ENCODE assay signal across 14 mouse cellular contexts in the genomic region with DNA sequence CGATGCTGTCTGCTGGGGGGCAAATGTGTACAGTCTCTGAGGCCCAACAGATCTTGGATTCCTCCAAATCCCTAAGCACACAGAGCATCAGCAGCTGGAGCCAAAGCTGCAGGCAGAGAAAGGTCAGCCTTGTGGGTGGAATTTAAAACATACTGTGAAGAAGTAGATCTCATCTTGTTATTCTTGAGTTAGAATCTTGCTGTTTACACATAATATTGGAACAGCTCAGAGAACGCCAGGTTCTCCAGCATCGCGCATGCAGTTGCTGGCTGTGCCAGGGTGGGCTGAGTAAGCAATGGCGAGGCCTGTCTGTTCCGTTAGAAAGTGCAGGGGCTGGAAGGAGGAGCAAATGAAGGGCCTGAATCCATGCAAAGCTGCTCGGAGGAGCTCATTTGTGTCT. TPM values are rescaled to one million over a fixed set of nuclear protein-coding genes. Genes with fewer than 3 reads are reported as not detected.
DNase-seq lines count a peak whose midpoint lies in the region; ATAC-seq lines count a peak whose summit lies in the region.
"Had no signal": no experiment of that assay in that cellular context is flagged by ENCODE, and none has a peak within 500 bp of the region (broad histone marks: within the 10 kb centered on the region; RNA-seq: fewer than 3 reads in every experiment).

No protein-coding gene starts in this region.

- H3K27me3 ChIP-seq in limb, embryonic 15.5 days: no peaks in the 10 kb centered on the region
- no peaks in the 10 kb centered on the region for H3K27me3 ChIP-seq in limb, embryonic 10.5 days (ENCODE audit: low read depth, poor library complexity, severe bottlenecking)
- H3K27me3 ChIP-seq: heart, embryonic 13.5 days; neural tube, embryonic 12.5 days had no signal

- no peak for ATAC-seq in limb, embryonic 15.5 days (ENCODE audit: insufficient number of reproducible peaks, low FRiP score, low TSS enrichment, low read depth)
- ATAC-seq: liver, postnatal 0 days; Patski had no signal

- peak; percentile 43 for DNase-seq in gastrocnemius, adult 18-20 months (ENCODE audit: low spot score)
- no peak for DNase-seq in gastrocnemius, postnatal 14 days
- no peak for DNase-seq in limb, embryonic 10.5 days (ENCODE audit: low spot score)
- DNase-seq in heart, postnatal 25 days (ENCODE audit: low spot score): peak; percentile 45
- DNase-seq in skeletal muscle tissue, adult 2 months (ENCODE audit: low read depth, low spot score): peak; percentile 54
- no peak for DNase-seq in cerebellum, postnatal 25 days
- no peak for DNase-seq in cerebellum, postnatal 10 days
- DNase-seq: kidney, postnatal 36 days; liver, postnatal 0 days; spleen, adult 18-20 months had no signal

- no peak overlapping the region for H3K4me2 ChIP-seq in limb, embryonic 15.5 days
- H3K4me2 ChIP-seq: heart, embryonic 13.5 days; neural tube, embryonic 12.5 days had no signal

- H3K9ac ChIP-seq in limb, embryonic 15.5 days: no peak overlapping the region
- H3K9ac ChIP-seq: heart, embryonic 13.5 days; liver, postnatal 0 days; neural tube, embryonic 12.5 days had no signal

- no peaks in the 10 kb centered on the region for H3K36me3 ChIP-seq in limb, embryonic 15.5 days
- no peaks in the 10 kb centered on the region for H3K36me3 ChIP-seq in limb, embryonic 10.5 days
- H3K36me3 ChIP-seq: heart, embryonic 13.5 days; neural tube, embryonic 12.5 days had no signal

- H3K9me3 ChIP-seq in limb, embryonic 15.5 days: no peaks in the 10 kb centered on the region
- H3K9me3 ChIP-seq in limb, embryonic 10.5 days (replicated peaks): no peaks in the 10 kb centered on the region
- H3K9me3 ChIP-seq: heart, embryonic 13.5 days; neural tube, embryonic 12.5 days had no signal

- H3K4me1 ChIP-seq in limb, embryonic 15.5 days: peaks cover 15% of the 10 kb centered on the region
- H3K4me1 ChIP-seq in limb, embryonic 10.5 days: no peaks in the 10 kb centered on the region
- H3K4me1 ChIP-seq: neural tube, embryonic 12.5 days had no signal

- H3K27ac ChIP-seq in limb, embryonic 15.5 days: 0 out of 2 replicates have a peak overlapping the region, but pooled peaks have one; percentile 7
- H3K27ac ChIP-seq in limb, embryonic 10.5 days: no peak overlapping the region
- H3K27ac ChIP-seq: heart, embryonic 13.5 days; neural tube, embryonic 12.5 days had no signal

- 77% methylated on average over 7 of the region's 7 CpGs for WGBS in limb, embryonic 15.5 days
- WGBS in limb, embryonic 10.5 days: 86% methylated on average over 7 of the region's 7 CpGs

- intact Hi-C loops in gastrocnemius, postnatal 14 days (cut with DNase I; ENCODE audit: low total_unique reads): loop anchor here (5.0 kb wide), 1 partner anchor 41 kb away; a partner anchor contains a TSS
- intact Hi-C loops in heart, postnatal 25 days (cut with DNase I): loop anchor here (5.0 kb wide), 1 partner anchor 41 kb away; a partner anchor contains a TSS

- H3K4me3 ChIP-seq in limb, embryonic 15.5 days: no peak overlapping the region
- no peak overlapping the region for H3K4me3 ChIP-seq in limb, embryonic 10.5 days
- H3K4me3 ChIP-seq: heart, embryonic 13.5 days; neural tube, embryonic 12.5 days had no signal

RNA-seq across cellular contexts. Expression of a gene that starts 11.7 kb away (rescaled TPM):
- total RNA-seq in gastrocnemius, adult 18-20 months (2021): 1 to 10 TPM; 1.7 to 2.2 TPM
- total RNA-seq in gastrocnemius, postnatal 14 days (2021): 1 to 10 TPM; 5.7 to 6.9 TPM
- polyA plus RNA-seq in limb, embryonic 15.5 days (2015; fragmentation: Nextera tagmentation; extraction: Ambion mirVana): 41.0 and 41.7 TPM in 2 replicates
- polyA plus RNA-seq in limb, embryonic 10.5 days (2016; fragmentation: Nextera tagmentation; extraction: Ambion mirVana): 4.6 and 5.2 TPM in 2 replicates
- 1 to 10 TPM in 1 of 2 experiments, under 1 TPM in 1; 0.56 to 1.1 TPM for total RNA-seq in heart, postnatal 25 days (2021)

RNA-seq across cellular contexts. Expression of a gene that starts 29.2 kb away (rescaled TPM):
- under 1 TPM in 1 of 2 experiments, not detected in 1; 0.14 TPM for total RNA-seq in gastrocnemius, adult 18-20 months (2021)
- under 1 TPM; 0.31 to 0.73 TPM for total RNA-seq in gastrocnemius, postnatal 14 days (2021)
- 0.84 and 1.2 TPM in 2 replicates for polyA plus RNA-seq in limb, embryonic 15.5 days (2015; fragmentation: Nextera tagmentation; extraction: Ambion mirVana)
- polyA plus RNA-seq in limb, embryonic 10.5 days (2016; fragmentation: Nextera tagmentation; extraction: Ambion mirVana): 1.2 TPM in 2 replicates
- under 1 TPM; 0.36 to 0.39 TPM for total RNA-seq in heart, postnatal 25 days (2021)

RNA-seq across cellular contexts. Expression of a gene that starts 39.7 kb away (rescaled TPM):
- total RNA-seq in gastrocnemius, adult 18-20 months (2021): 10 to 100 TPM in 1 of 2 experiments, 1 to 10 TPM in 1; 8.9 to 14.4 TPM
- 10 to 100 TPM; 11.8 to 20.9 TPM for total RNA-seq in gastrocnemius, postnatal 14 days (2021)
- polyA plus RNA-seq in limb, embryonic 15.5 days (2015; fragmentation: Nextera tagmentation; extraction: Ambion mirVana): 6.9 and 9.0 TPM in 2 replicates
- polyA plus RNA-seq in limb, embryonic 10.5 days (2016; fragmentation: Nextera tagmentation; extraction: Ambion mirVana): 7.8 and 8.4 TPM in 2 replicates
- 10 to 100 TPM; 29.6 to 30.7 TPM for total RNA-seq in heart, postnatal 25 days (2021)
- polyA plus RNA-seq: Patski had no signal

RNA-seq across cellular contexts. Expression of a gene that starts 44.2 kb away (rescaled TPM):
- total RNA-seq in gastrocnemius, adult 18-20 months (2021): 100 to 1,000 TPM; 432 to 435 TPM
- total RNA-seq in gastrocnemius, postnatal 14 days (2021): 100 to 1,000 TPM; 517 to 627 TPM
- polyA plus RNA-seq in limb, embryonic 15.5 days (2015; fragmentation: Nextera tagmentation; extraction: Ambion mirVana): 1,386 and 1,581 TPM in 2 replicates
- polyA plus RNA-seq in limb, embryonic 10.5 days (2016; fragmentation: Nextera tagmentation; extraction: Ambion mirVana): 1,397 and 1,583 TPM in 2 replicates
- total RNA-seq in heart, postnatal 25 days (2021): 100 to 1,000 TPM; 426 to 434 TPM

Comparison
In these comparisons a context has a peak if more than half of its experiments do, and no peak if none do; other contexts are left out.
1. DNase-seq: peak in gastrocnemius, adult 18-20 months (single experiment), heart, postnatal 25 days (single experiment) and skeletal muscle tissue, adult 2 months (single experiment); none in gastrocnemius, postnatal 14 days (single experiment), limb, embryonic 10.5 days (single experiment), cerebellum, postnatal 25 days (0 of 2) and cerebellum, postnatal 10 days (0 of 2).